Mouse (Mus musculus) spleen, adult 18-20 months (tissue): ENCODE data around the gene Smyd1.
A peak's percentile ranks its signal among the peaks of the same experiment; 100 is the strongest.
"Not testable (repeated sequence)": the region's sequence is repeated elsewhere in the genome, so short reads cannot be mapped to it uniquely, and the experiment has no call there.

Experiments used
- DNase-seq, 2 experiments: peaks; one replicate each; pipeline ENCODE4 v3.0.0; 2022; ENCODE audit warnings: mixed read lengths in 2 of 2

Gene Smyd1

GRCm38 (mm10) chr6:71324816-71325215, 2.8 kb upstream of the Smyd1 start:
- no peak for DNase-seq

DNA sequence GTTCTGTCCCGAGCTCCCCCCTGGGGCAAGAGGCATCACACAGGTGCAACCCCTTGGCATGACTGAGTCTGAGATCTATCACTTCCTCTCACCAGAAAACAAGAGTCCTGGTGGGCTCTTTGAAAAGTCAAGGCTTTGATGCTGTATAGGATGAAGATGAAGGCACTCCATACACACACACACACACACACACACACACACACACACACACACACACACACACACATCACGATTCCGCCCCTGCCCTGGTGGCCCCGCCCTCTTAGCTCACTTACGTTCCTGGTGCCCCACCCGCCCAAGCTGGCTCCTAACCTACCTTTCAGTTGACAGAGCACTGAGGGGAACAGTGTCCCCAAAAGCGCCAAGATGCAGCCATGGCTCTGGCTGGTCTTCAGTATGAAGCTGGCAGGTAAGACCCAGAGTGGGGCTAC, 473 bp upstream of the Smyd1 start, which contains the start of gene Cd8b1:
Cd8b1 (plus strand) TSS at position 298 of the 431 bp plus-strand sequence.
- DNase-seq: peak in 1 of 2 experiments; percentile 15

DNA sequence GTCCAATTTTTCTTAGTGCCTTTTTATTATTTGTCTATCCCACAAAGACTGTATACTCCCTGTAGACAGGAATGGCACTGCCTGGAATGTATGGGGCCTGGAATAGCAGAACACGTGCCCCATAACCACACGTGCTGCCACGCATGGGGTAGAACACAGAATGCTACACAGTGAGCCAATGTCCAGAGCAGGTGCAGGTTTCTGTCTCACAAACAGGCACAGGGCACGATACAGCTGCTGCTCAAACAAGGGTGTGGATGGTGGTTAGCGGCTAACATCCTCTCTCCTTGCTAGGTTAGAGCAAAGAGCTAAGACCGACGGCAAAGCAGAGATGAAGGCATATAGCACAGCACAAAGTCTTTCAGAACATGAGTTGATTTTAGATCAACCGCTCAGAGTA, 14.5 kb downstream of the Smyd1 start:
- no peak for DNase-seq

DNA sequence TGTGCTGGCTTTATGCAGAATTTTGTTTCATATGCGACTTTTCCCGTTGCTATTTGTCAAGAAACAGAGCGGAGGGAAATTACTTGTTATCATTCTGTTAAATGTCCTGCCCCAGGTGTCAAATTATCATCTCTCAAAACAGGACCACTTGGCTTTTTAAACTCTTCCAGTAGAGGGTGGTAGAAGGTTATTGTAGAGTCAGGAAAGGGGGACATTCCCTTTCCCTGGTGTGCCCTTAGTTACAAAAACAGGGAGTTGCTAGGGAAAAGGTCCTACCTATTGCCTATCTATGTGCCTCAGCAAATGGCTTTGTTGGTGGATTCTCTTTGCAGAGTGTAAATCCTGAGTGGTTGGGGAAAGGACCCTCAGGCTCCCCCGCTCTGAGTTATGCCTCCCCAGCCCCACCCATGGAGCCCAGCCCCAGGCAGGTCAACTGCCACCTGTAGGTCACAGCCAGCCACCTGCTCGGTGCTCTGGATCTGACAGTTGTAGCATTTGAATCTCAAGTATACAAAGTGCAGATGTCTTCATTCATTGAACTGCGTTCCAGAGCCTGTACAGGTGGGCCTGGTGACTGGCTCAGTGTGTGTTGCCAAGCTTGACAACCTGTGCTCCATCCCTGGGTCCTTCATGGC, 19.8 kb downstream of the Smyd1 start:
- DNase-seq: no peak

DNA sequence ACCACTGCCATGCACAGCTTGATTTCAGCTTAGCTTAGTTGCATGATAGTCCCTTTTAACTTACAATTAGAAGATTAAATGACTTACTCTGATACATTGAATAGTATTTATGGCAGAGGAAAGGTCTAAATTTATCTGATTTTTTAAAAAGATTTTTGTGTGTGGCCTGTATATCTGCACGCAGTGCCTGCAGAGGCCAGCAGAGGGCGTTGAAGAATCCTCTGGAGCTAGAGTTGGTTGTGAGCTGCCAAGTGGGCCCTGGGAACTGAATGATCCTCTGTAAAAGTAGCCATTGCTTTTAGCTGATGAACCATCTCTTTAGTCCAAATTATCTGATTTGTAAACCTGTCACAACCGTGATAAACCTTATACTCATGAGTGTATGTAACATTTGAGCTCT, 23.3 kb downstream of the Smyd1 start:
- DNase-seq: peak in 1 of 2 experiments; percentile 21

DNA sequence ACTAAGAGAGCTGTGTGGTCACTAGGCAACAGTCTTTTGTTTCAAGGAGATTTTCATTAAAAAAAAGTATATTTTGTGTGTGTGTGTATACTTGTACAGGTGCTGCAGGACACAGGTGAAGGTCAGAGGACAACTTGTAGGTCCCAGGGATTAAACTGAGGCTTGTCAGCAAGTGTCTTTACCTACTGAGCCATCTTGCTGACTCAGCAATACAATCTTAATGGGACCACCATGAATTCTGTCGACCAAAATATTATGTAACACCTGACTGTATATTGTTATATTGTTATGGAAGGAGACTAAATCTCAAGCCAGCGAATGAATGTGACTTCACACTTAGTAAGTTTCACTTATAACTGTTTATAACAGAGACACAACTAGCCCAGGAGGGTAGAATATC, 24.0 kb downstream of the Smyd1 start:
- DNase-seq: no peak

DNA sequence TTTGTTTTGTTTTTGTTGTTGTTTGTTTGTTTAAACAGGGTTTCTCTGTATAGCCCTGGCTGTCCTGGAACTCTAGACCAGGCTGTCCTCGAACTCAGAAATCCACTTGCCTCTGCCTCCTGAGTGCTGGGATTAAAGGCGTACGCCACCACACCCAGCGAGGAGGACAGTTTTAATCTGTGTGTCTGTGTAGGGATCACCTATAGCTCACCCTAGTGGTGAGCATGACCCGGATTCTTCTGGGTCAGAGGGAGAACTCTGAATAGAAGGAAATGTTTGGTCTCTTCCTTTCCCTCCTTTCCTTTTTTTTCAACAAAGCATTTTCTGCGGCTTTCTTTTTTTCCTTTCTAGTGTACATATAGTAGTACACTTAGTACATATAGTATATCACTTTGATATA, 26.7 kb downstream of the Smyd1 start:
- DNase-seq: no peak

DNA sequence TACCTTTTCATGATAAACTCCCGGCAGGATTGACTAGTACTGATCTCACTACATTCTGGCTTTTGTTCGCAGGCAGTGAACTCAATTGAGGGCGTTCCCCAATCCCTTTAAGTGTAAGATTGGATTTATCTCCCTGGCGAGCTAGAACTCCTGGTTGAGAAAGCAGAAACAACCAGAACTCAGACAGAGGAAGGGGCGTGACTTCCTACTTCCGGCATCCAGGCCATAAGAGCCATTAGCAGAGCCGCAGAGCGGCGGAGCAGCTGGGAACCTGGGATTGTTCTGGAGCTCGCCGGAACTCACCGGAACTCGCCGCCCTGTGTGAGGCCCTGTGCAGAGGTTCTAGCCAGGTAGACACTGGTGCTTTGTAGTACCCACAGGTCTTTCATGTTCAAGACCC, 28.5 kb downstream of the Smyd1 start:
- DNase-seq: no peak

DNA sequence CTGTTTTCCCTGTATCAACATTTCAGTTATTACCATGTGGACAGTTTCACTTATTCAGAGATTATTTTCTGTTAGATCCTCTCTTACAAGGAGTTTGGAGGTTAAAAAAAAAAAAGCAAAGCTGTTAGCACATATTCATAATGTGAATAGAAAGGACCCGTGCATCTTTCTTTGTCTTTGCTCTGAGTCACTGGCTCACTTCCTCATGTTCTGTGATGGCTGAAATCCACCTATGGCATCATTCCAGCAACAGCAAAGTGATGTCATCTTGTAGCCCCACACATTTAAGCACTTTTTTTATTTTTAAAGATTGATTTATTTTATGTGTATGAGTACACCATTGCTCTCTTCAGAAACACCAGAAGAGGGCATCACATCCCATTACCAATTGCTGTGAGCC, 42.6 kb downstream of the Smyd1 start:
- DNase-seq: no peak

DNA sequence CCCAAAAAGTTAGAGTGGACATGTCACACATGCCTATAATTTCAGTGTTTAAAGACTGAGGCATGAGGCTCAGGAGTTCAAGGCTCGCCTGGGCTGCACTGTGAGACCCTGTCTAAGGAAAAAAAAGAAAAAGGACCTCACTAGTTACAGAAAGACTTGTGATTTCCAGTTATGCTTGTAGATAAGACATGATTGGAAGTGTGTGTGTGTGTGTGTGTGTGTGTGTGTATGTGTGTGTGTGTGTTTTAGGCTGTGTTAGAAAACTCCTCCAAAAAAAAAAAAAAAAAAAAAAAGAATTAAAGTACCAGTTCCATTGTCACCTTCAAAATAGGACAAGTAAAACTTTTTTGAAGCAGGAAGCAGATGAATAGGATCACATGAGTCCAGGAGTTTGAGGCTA, 47.4 kb downstream of the Smyd1 start:
- no peak for DNase-seq

DNA sequence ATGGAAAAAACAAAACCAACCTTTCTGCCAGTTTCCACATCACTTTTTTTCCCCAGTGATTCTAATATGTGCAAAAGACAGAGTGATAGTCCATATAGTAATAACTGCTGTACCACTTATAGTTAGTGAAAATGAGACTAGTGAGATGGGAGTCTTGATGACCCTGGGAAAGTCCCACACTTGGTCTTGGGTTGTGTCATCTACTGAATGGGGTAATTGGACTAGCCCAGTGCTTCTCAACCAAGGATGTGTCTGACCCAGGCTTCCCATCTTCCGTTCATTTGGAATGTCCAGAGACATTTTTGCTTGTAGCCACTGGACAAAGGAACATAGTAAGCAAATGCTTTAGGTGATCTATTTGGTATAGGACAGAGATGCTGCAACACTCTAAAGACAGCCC, 48.3 kb downstream of the Smyd1 start:
- DNase-seq: no peak

- DNase-seq: no peak
Observed at GRCm38 (mm10) chr6:71272316-71272741, 49.7 kb downstream of the Smyd1 start.

- peak; percentile 97 to 98 for DNase-seq
Observed at GRCm38 (mm10) chr6:71271389-71272315, 50.4 kb downstream of the Smyd1 start, which contains the start of gene Krcc1. Gene Krcc1 (plus strand): TSS chr6:71271677.

DNA sequence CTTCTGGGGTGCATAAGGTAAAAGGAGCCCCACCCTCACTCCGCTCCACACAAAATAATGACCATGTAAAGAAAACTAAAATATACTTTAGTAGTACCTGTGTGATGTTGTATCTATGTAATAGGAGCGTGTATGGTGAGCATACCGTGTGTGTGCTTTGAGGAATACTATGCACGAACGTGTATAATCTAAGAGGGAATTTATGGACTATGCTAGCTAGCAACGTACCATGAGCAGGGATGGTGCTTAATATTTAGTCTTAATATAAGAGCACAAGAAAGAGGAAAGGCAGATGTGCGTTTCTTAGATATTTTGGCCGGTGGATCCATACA, 51.0 kb downstream of the Smyd1 start:
- DNase-seq: no peak

- DNase-seq: peak; percentile 6 to 11
Observed at GRCm38 (mm10) chr6:71270301-71271056, 51.6 kb downstream of the Smyd1 start.

- DNase-seq: not testable (repeated sequence)
Observed at GRCm38 (mm10) chr6:71269686-71270050, 52.4 kb downstream of the Smyd1 start.

DNA sequence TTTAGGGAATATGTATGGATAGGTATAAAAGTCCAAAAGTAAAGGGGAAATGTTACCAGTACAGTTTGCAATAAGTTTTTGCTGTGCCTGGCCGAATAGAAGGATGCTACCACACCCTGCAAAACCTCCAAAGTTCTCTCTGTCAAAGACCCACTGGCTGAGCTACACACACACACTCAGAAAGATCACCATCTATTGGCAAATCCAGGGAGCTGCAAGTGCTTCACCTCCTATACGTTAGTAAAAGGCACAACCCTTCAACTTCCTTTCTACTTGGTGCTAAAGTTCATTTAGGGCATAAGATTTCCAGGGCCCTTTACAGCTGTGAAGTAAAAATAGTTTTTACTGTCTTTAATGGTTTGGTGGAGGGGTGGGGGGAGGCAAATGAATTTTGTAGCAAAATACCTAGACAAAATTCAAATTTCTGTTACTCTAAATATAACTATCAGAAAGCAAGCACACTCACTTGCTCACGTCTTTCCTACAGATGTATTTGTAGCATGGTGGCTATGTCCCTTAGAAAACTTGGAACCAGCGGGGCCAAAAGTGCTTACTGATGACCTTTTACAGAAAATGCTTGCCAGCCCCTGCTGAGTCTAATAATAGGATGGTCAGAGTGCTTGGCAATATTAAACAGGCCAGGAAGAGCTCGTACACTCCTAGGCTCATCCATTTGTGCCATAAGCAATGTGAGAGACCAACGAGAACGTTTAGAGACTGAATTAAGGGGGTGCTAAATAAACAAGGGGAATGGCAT, 52.9 kb downstream of the Smyd1 start:
- DNase-seq: no peak

- DNase-seq: not testable (repeated sequence)
Observed at GRCm38 (mm10) chr6:71267603-71268002, 54.4 kb downstream of the Smyd1 start.

DNA sequence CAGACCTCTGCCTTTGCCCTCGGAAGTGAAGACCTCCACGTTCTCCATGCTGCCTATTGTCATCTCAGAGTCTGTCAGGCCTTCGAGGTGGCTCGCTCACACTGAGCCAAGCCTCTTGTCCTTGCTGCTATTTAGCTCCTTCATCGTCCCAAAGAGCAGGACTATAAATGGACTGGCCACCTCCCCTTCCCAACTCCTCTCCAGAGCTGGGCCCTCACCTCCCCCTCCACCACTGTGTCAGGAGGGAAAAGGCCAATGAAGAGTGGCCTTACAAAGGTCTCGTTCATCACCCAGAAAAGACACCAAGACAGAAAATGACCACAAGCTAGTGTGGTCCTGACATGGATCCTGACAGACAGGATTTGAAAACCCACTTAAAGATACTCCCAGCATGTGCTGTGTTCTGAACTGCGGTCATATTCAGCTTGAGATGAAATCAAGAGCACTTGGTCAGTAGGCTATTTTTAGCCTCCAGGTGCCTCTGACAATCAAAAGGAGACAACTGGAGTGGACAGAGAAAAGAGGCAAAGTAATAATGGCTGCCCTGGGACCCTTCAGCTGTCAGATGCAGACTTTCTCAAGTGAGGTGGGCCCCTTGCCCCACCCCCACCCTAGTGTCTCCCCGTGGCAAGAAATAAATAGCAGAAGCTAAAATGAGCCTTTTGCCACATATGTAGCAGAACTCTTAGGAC, 59.7 kb downstream of the Smyd1 start:
- DNase-seq: no peak

GRCm38 (mm10) chr6:71261060-71261459, 61.0 kb downstream of the Smyd1 start:
- no peak for DNase-seq

- no peak for DNase-seq
Observed at GRCm38 (mm10) chr6:71260051-71260640, 61.9 kb downstream of the Smyd1 start.

- no peak for DNase-seq
Observed at GRCm38 (mm10) chr6:71259166-71259565, 62.9 kb downstream of the Smyd1 start.
